Mouse (Mus musculus) cortical plate, adult 2 months (tissue): ENCODE data around the gene Mndal. TPM values are rescaled to one million over a fixed set of nuclear protein-coding genes. Genes with fewer than 3 reads are reported as not detected.
"Not testable (repeated sequence)": the region's sequence is repeated elsewhere in the genome, so short reads cannot be mapped to it uniquely, and the experiment has no call there.

ENCODE experiments used
- H3K27ac ChIP-seq: fragments of 200-500 bp; 2 replicates; pipeline ENCODE4 v1.5.1; 2012; ENCODE audit warnings: low read length, control low read depth, inconsistent platforms; ENCODE audit not compliant: insufficient read depth
- H3K4me1 ChIP-seq: fragments of 200-500 bp; 2 replicates; pipeline ENCODE4 v1.6.1; 2011; ENCODE audit warnings: low read length; ENCODE audit not compliant: control insufficient read depth, insufficient read depth
- H3K4me3 ChIP-seq: fragments of 200-500 bp; 2 replicates; pipeline ENCODE4 v1.5.1; 2011; ENCODE audit warnings: mild to moderate bottlenecking, low read length, control low read depth; ENCODE audit not compliant: insufficient read depth
- CTCF ChIP-seq: fragments of 200-500 bp; IDR thresholded peaks from 2 replicates; pipeline ENCODE4 v1.5.1; 2011; ENCODE audit warnings: mild to moderate bottlenecking, control low read depth, low read length; ENCODE audit not compliant: insufficient read depth; ENCODE audit errors: extremely low read depth
- POLR2A ChIP-seq: fragments of 200-500 bp; IDR thresholded peaks from 2 replicates; pipeline ENCODE4 v1.6.1; 2011; ENCODE audit warnings: mild to moderate bottlenecking, low read length, control low read depth; ENCODE audit not compliant: insufficient read depth; ENCODE audit errors: extremely low read depth
- polyA plus RNA-seq: library from polyadenylated mRNA; depleted of rRNA; stranded (reverse); fragments of >200 nt; gene quantifications from 2 replicates; pipeline ENCODE4 v1.2.3, GENCODE M21; 2012; rRNA removed

Gene Mndal
- polyA plus RNA-seq, 1 experiment: 1.8 TPM

- Histone ChIP-seq H3K4me3 (no peak overlapping the region), H3K4me1 (no peaks in the 10 kb centered on the region), H3K27ac (no peak overlapping the region)
- no peak for TF ChIP-seq CTCF
- TF ChIP-seq POLR2A: no peak
Observed at GRCm38 (mm10) chr1:173866504-173866903, 75.8 kb downstream of the Mndal start.

- H3K4me3 ChIP-seq, H3K27ac ChIP-seq, H3K4me1 ChIP-seq: not testable (repeated sequence)
Observed at GRCm38 (mm10) chr1:173853711-173854110, 88.6 kb downstream of the Mndal start.

- not testable (repeated sequence) for H3K4me1 ChIP-seq, H3K27ac ChIP-seq, H3K4me3 ChIP-seq
Observed at GRCm38 (mm10) chr1:173852853-173853252, 89.4 kb downstream of the Mndal start.

GRCm38 (mm10) chr1:173846193-173846592 is 96.1 kb downstream of the Mndal start:
- H3K4me1 ChIP-seq, H3K4me3 ChIP-seq, H3K27ac ChIP-seq: not testable (repeated sequence)

- no peak overlapping the region for H3K27ac ChIP-seq
- TF ChIP-seq POLR2A (no peak), CTCF (no peak)
- H3K4me3 ChIP-seq: no peak overlapping the region
- H3K4me1 ChIP-seq: no peaks in the 10 kb centered on the region
Observed at GRCm38 (mm10) chr1:173844754-173845153, 97.5 kb downstream of the Mndal start.

- not testable (repeated sequence) for H3K4me3 ChIP-seq, H3K27ac ChIP-seq, H3K4me1 ChIP-seq
Observed at GRCm38 (mm10) chr1:173821481-173821803, 120.8 kb downstream of the Mndal start.

GRCm38 (mm10) chr1:173820794-173821480 is 121.4 kb downstream of the Mndal start:
- H3K4me1 ChIP-seq, H3K4me3 ChIP-seq, H3K27ac ChIP-seq: not testable (repeated sequence)

GRCm38 (mm10) chr1:173809294-173809693 is 133.0 kb downstream of the Mndal start:
- not testable (repeated sequence) for H3K4me3 ChIP-seq, H3K4me1 ChIP-seq, H3K27ac ChIP-seq

GRCm38 (mm10) chr1:173802689-173803281 is 139.5 kb downstream of the Mndal start:
- not testable (repeated sequence) for H3K4me3 ChIP-seq, H3K4me1 ChIP-seq, H3K27ac ChIP-seq

- not testable (repeated sequence) for H3K4me1 ChIP-seq, H3K4me3 ChIP-seq, H3K27ac ChIP-seq
Observed at GRCm38 (mm10) chr1:173802207-173802606, 140.1 kb downstream of the Mndal start.

- not testable (repeated sequence) for H3K4me3 ChIP-seq, H3K27ac ChIP-seq, H3K4me1 ChIP-seq
Observed at GRCm38 (mm10) chr1:173801791-173802190, 140.5 kb downstream of the Mndal start.

Other genes starting within 250 kb of the Mndal start
- gene Ifi207, start 200.7 kb downstream of the Mndal start, polyA plus RNA-seq: 0.17 and 0.31 TPM in 2 replicates
- 0.31 and 0.47 TPM in 2 replicates for gene Ifi204, start 175.5 kb downstream of the Mndal start, polyA plus RNA-seq
- 0.13 and 0.21 TPM in 2 replicates for gene Ifi211, start 29.4 kb downstream of the Mndal start, polyA plus RNA-seq
- 1.0 and 1.1 TPM in 2 replicates for gene Ifi203, start 181 bp upstream of the Mndal start, polyA plus RNA-seq
- not detected in 2 replicates for gene Ifi202b, start 40.3 kb upstream of the Mndal start, polyA plus RNA-seq
- 0.04 TPM in 1 of 2 replicates, not detected in the other for gene Ifi205, start 89.3 kb upstream of the Mndal start, polyA plus RNA-seq
- gene Olfr433, start 98.2 kb upstream of the Mndal start, polyA plus RNA-seq: not detected in 2 replicates
- gene Olfr432, start 106.7 kb upstream of the Mndal start, polyA plus RNA-seq: not detected in 2 replicates
- not detected in 2 replicates for gene Olfr430, start 124.1 kb upstream of the Mndal start, polyA plus RNA-seq
- not detected in 2 replicates for gene Olfr429, start 141.8 kb upstream of the Mndal start, polyA plus RNA-seq
- gene Olfr427, start 154.4 kb upstream of the Mndal start, polyA plus RNA-seq: not detected in 2 replicates
- not detected in 2 replicates for gene Olfr231, start 178.7 kb upstream of the Mndal start, polyA plus RNA-seq
- not detected in 2 replicates for gene Olfr424, start 189.0 kb upstream of the Mndal start, polyA plus RNA-seq
- not detected in 2 replicates for gene Olfr420, start 213.1 kb upstream of the Mndal start, polyA plus RNA-seq
- gene Spta1, start 230.3 kb upstream of the Mndal start, polyA plus RNA-seq: not detected in 2 replicates